ENCODE assay signal across 18 mouse cellular contexts in genomic region chr8:4691634-4692033, GRCm38 (mm10).
"Had no signal": no experiment of that assay in that cellular context is flagged by ENCODE, and none has a peak within 500 bp of the region (broad histone marks: within the 10 kb centered on the region; RNA-seq: fewer than 3 reads in every experiment).

No protein-coding gene starts in this region.

- H3K27ac ChIP-seq: lung, embryonic 15.5 days; macrophage; midbrain, embryonic 13.5 days; midbrain, embryonic 15.5 days; neural tube, embryonic 12.5 days; stomach, embryonic 15.5 days; stomach, postnatal 0 days had no signal

- H3K4me3 ChIP-seq: lung, embryonic 15.5 days; megakaryocyte, embryonic 14.5 days; midbrain, embryonic 13.5 days; midbrain, embryonic 15.5 days; neural tube, embryonic 12.5 days; stomach, embryonic 15.5 days had no signal

- ATAC-seq: liver, postnatal 0 days; lung, postnatal 0 days; midbrain, embryonic 13.5 days; midbrain, embryonic 15.5 days had no signal

- H3K9me3 ChIP-seq: lung, embryonic 15.5 days; midbrain, embryonic 13.5 days; midbrain, embryonic 15.5 days; stomach, embryonic 15.5 days had no signal

- H3K4me2 ChIP-seq: lung, embryonic 15.5 days; midbrain, embryonic 11.5 days; midbrain, embryonic 13.5 days; midbrain, embryonic 15.5 days; neural tube, embryonic 12.5 days; stomach, embryonic 15.5 days had no signal

- DNase-seq: liver, postnatal 0 days; lung, adult 2 months; lung, postnatal 14 days; lung, postnatal 36 days; right cerebral cortex, postnatal 14 days; thymus, adult 2 months; thymus, postnatal 25 days; thymus, postnatal 4 days had no signal

- H3K9ac ChIP-seq: liver, postnatal 0 days; lung, embryonic 15.5 days; midbrain, embryonic 13.5 days; midbrain, embryonic 15.5 days; neural tube, embryonic 12.5 days; stomach, embryonic 15.5 days had no signal

- H3K4me1 ChIP-seq: lung, embryonic 15.5 days; megakaryocyte, embryonic 14.5 days; midbrain, embryonic 13.5 days; midbrain, embryonic 15.5 days; neural tube, embryonic 12.5 days; stomach, embryonic 15.5 days had no signal

- H3K36me3 ChIP-seq: lung, embryonic 15.5 days; midbrain, embryonic 13.5 days; midbrain, embryonic 15.5 days; neural tube, embryonic 12.5 days; stomach, embryonic 15.5 days had no signal

- H3K27me3 ChIP-seq: lung, embryonic 15.5 days; megakaryocyte, embryonic 14.5 days; midbrain, embryonic 13.5 days; midbrain, embryonic 15.5 days; neural tube, embryonic 12.5 days; stomach, embryonic 15.5 days had no signal
